In genomic region chr2:170220871-170221369, GRCm38 (mm10) we compare ENCODE assay signal across 8 mouse cellular contexts.
A peak's percentile ranks its signal among the peaks of the same experiment; 100 is the strongest.
DNase-seq lines count a peak whose midpoint lies in the region; ATAC-seq and TF ChIP-seq lines count a peak whose summit lies in the region.

No protein-coding gene starts in this region.

- ATAC-seq in embryonic facial prominence, embryonic 11.5 days (replicated peaks; ENCODE audit: insufficient number of reproducible peaks, low FRiP score, low TSS enrichment, low read depth), result no peak

- H3K9me3 ChIP-seq in embryonic facial prominence, embryonic 11.5 days (replicated peaks; ENCODE audit: control insufficient read depth, low read length), result no peaks in the 10 kb centered on the region
- H3K9me3 ChIP-seq in heart, embryonic 10.5 days, result no peaks in the 10 kb centered on the region

- H3K9ac ChIP-seq in embryonic facial prominence, embryonic 11.5 days (replicated peaks; ENCODE audit: low read length), result peak overlapping the region; percentile 48

- H3K4me1 ChIP-seq in embryonic facial prominence, embryonic 11.5 days (ENCODE audit: control insufficient read depth, insufficient read depth, low read length), result peaks cover 10% of the 10 kb centered on the region
- H3K4me1 ChIP-seq in heart, embryonic 10.5 days, result peaks cover 58% of the 10 kb centered on the region
- 0 out of 2 replicates have a peak, but pooled peaks cover 3% of the 10 kb centered on the region for H3K4me1 ChIP-seq in kidney, adult 2 months (ENCODE audit: control insufficient read depth, insufficient read depth, low read length)

- no peak for TF ChIP-seq CTCF in kidney, adult 2 months (conservative IDR thresholded peaks at IDR 0.05; ENCODE audit: insufficient read depth, insufficient read length, low read depth, low read length)

- under 1% methylated on average over 20 of the region's 20 CpGs for WGBS in embryonic facial prominence, embryonic 11.5 days
- under 1% methylated on average over 20 of the region's 20 CpGs for WGBS in heart, embryonic 10.5 days
- 5% methylated on average over 20 of the region's 20 CpGs for WGBS in kidney, adult 2 months

- peak overlapping the region; percentile 53 for H3K27ac ChIP-seq in embryonic facial prominence, embryonic 11.5 days (replicated peaks; ENCODE audit: low read depth, low read length)
- H3K27ac ChIP-seq in heart, embryonic 10.5 days, result peak overlapping the region; percentile 92
- H3K27ac ChIP-seq in kidney, adult 2 months (ENCODE audit: insufficient read depth, low read depth, low read length), result no peak overlapping the region; the same call in 1 of the 2 replicates

- peak overlapping the region; percentile 47 for H3K4me2 ChIP-seq in embryonic facial prominence, embryonic 11.5 days (ENCODE audit: low read depth, low read length)

- peak overlapping the region; percentile 18 for H3K4me3 ChIP-seq in embryonic facial prominence, embryonic 11.5 days (ENCODE audit: low read depth, low read length)
- H3K4me3 ChIP-seq in heart, embryonic 10.5 days, result peak overlapping the region; percentile 59
- peak overlapping the region; percentile 30 for H3K4me3 ChIP-seq in kidney, adult 2 months (ENCODE audit: insufficient read depth, low read depth, low read length)

- H3K36me3 ChIP-seq in embryonic facial prominence, embryonic 11.5 days (replicated peaks; ENCODE audit: control insufficient read depth, insufficient read depth, low read depth, low read length), result no peaks in the 10 kb centered on the region
- H3K36me3 ChIP-seq in heart, embryonic 10.5 days, result no peaks in the 10 kb centered on the region
- no peaks in the 10 kb centered on the region for H3K36me3 ChIP-seq in kidney, adult 2 months (ENCODE audit: control insufficient read depth, insufficient read depth, low read length)

- no peaks in the 10 kb centered on the region for H3K27me3 ChIP-seq in embryonic facial prominence, embryonic 11.5 days (ENCODE audit: control insufficient read depth, insufficient read depth, low read length)
- H3K27me3 ChIP-seq in heart, embryonic 10.5 days (ENCODE audit: insufficient read depth, poor library complexity, severe bottlenecking), result no peaks in the 10 kb centered on the region
- H3K27me3 ChIP-seq in kidney, adult 2 months (replicated peaks; ENCODE audit: control insufficient read depth, insufficient read depth, low read length), result no peaks in the 10 kb centered on the region

- no peak for TF ChIP-seq POLR2A in kidney, adult 2 months (IDR thresholded peaks at IDR 0.05; ENCODE audit: low read depth, low read length)

- peak; percentile 15 to 46 for DNase-seq in spleen, adult 18-20 months
- DNase-seq in spleen, adult 12 weeks (ENCODE audit: low spot score), result no peak
- peak; percentile 77 for DNase-seq in embryonic facial prominence, embryonic 11.5 days (ENCODE audit: low spot score)
- peak; percentile 93 for DNase-seq in heart, embryonic 10.5 days (ENCODE audit: low spot score)
- peak; percentile 49 for DNase-seq in kidney, adult 2 months
- DNase-seq in lung, adult 18-20 months, result peak; percentile 60 to 70
- DNase-seq in neural tube, embryonic 10.5 days (ENCODE audit: extremely low spot score, low spot score), result peak; percentile 69
- peak; percentile 72 for DNase-seq in thymus, postnatal 4 days
